Mouse (Mus musculus): ENCODE measurements at regions not wholly inside any gene's neighbourhood (a gene's known extent, or its start where the extent isn't known, plus 50 kb on each side); places are given as distances from the start of the nearest gene placed in this dataset.

GRCm38 (mm10) chr10:8020916-8021705 is 65.1 kb upstream of the Tab2 start:
- DNase-seq (ENCODE audit: low spot score in 2 of 2) = no peak

GRCm38 (mm10) chr10:8020113-8020512 is 64.1 kb upstream of the Tab2 start:
- no peak for DNase-seq (ENCODE audit: low spot score in 2 of 2)

GRCm38 (mm10) chr10:8018229-8019026 is 62.4 kb upstream of the Tab2 start:
- no peak for DNase-seq (ENCODE audit: low spot score in 2 of 2)

- no peak for DNase-seq (ENCODE audit: low spot score in 2 of 2)
Measured at GRCm38 (mm10) chr10:8016741-8017140, 60.7 kb upstream of the Tab2 start.

GRCm38 (mm10) chr10:8011744-8012143 is 55.7 kb upstream of the Tab2 start:
- no peak for DNase-seq (ENCODE audit: low spot score in 2 of 2)

GRCm38 (mm10) chr10:8011138-8011537 is 55.1 kb upstream of the Tab2 start:
- DNase-seq (ENCODE audit: low spot score in 2 of 2) = no peak

- no peak for DNase-seq (ENCODE audit: low spot score in 2 of 2)
Measured at GRCm38 (mm10) chr10:8009855-8010254, 53.8 kb upstream of the Tab2 start.

- no peak for DNase-seq (ENCODE audit: low spot score in 2 of 2)
Measured at GRCm38 (mm10) chr10:8007990-8008368, 51.9 kb upstream of the Tab2 start.

GRCm38 (mm10) chr10:8007286-8007989 is 51.4 kb upstream of the Tab2 start:
- DNase-seq (ENCODE audit: low spot score in 2 of 2) = no peak

Data from right cerebral cortex, adult 2 months (tissue).